Mouse (Mus musculus) naive thymus-derived CD4-positive, alpha-beta T cell, adult 2 months (primary cell): Measurements from ENCODE around the gene Mrpl42.

Source experiments
- DNase-seq: peaks from one replicate; pipeline ENCODE4 v3.0.0-alpha.2; 2011; ENCODE audit warnings: low read depth

Mrpl42 gene

GRCm38 (mm10) chr10:95458050-95458806, 43.5 kb downstream of the Mrpl42 start:
- DNase-seq, result no peak

- no peak for DNase-seq
These were observed 44.2 kb downstream of the Mrpl42 start for GRCm38 (mm10) chr10:95457367-95458049.

GRCm38 (mm10) chr10:95456103-95456502, 45.6 kb downstream of the Mrpl42 start:
- no peak for DNase-seq

GRCm38 (mm10) chr10:95453282-95453681, 48.5 kb downstream of the Mrpl42 start:
- no peak for DNase-seq

GRCm38 (mm10) chr10:95449033-95449432, 52.7 kb downstream of the Mrpl42 start:
- DNase-seq, result no peak

GRCm38 (mm10) chr10:95447954-95448353, 53.8 kb downstream of the Mrpl42 start:
- DNase-seq, result no peak

GRCm38 (mm10) chr10:95445104-95446056, 56.4 kb downstream of the Mrpl42 start:
- no peak for DNase-seq

GRCm38 (mm10) chr10:95442334-95442733, 59.4 kb downstream of the Mrpl42 start:
- no peak for DNase-seq

- no peak for DNase-seq
These were observed 61.2 kb downstream of the Mrpl42 start for GRCm38 (mm10) chr10:95440566-95440965.

GRCm38 (mm10) chr10:95439718-95440339, 61.9 kb downstream of the Mrpl42 start:
- no peak for DNase-seq

- no peak for DNase-seq
These were observed 62.8 kb downstream of the Mrpl42 start for GRCm38 (mm10) chr10:95438941-95439340.
